Mouse (Mus musculus) CH12F3 (cell line): ENCODE results near the gene Lysmd4.
"Not testable (repeated sequence)": the region's sequence is repeated elsewhere in the genome, so short reads cannot be mapped to it uniquely, and the experiment has no call there.

Experiments
- in situ Hi-C: fragments of 300-500 bp; cut with MboI; formaldehyde crosslinking; loops from 2 replicates; pipeline ENCODE4 v1.14.3; 2020; ENCODE audit warnings: low sequenced_read_pairs

The Lysmd4 gene

DNA sequence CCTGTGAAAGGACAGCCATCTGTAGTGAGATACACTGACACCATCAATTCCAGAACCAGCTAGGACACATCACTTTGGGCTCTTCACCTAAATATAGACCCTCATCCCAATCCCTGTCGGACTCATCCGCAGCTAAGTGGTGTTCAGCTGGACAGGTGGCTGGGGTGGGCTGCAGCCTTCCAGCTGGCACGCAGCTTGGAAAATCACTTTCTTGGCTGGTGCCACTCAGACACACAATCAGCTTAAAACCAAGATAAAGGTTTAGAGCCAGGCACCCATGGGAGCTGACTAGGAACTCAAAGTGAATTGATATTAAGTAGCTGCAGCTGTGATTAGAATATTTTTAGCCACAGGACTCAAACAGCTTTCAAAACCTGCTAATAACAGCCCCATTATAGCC is 7.9 kb downstream of the Lysmd4 start:
- in situ Hi-C loops = no loop called here

DNA sequence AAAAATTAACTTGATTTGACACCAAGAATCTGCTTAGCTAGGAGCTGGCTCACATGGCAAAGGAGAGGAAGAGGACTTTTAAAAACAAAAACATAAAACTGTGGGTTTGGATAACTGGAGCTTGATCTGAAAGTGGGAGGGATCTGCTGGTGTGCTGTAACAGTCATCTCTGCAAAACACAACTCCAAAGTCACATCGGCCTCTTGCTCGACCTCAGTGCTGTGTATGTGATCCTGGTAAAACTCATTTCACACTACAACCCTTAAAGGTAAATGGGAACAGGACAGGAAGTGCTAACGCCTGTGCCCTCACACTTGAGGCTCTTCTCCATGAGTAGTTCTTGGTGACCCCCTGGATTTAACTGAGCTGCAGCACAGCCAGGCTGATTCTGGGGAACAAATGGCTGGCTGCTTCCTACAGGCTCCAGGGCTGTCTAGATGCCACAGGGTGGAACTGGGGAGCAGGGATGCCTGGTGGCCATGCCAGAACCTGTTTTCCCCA is 8.3 kb downstream of the Lysmd4 start:
- in situ Hi-C loops = no loop called here

DNA sequence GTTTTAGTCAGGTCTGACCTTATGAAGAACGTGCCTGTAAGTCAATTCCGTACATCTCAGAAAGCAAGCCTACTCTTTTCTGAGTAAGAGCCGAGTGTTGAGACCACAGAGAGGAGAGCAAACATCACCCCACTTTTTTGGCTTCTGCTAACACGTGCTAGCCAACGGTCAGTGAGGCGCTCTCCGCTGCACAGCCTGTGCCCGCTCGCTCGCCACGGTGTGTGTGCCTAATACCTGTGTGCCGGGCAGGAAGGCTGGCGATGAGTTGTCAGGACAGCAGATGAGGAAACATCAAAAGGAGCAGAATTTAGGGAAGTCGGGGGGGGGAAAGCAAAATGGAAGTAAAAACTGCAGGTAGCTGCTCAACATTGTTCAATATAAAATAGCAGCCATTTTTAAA is 10.2 kb downstream of the Lysmd4 start:
- in situ Hi-C loops = no loop called here

DNA sequence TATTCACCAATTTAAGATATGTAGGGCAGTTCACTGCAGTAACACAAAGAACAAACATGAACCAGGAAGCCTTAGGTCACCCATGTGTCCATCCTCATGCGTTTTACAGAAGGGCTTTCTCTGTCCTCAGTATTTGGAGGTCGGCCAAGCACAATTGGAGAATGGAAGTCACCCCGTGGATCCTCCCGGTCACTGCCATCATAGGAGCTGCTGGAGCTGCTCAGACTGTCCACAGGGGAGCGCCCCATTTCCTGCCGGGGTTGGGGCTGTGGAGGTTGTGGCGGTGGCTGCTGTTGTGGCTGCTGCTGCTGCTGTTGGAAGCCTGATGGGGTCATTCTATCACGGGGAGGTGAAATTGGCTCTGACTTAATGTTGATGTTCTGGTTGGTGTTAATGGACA is 12.5 kb downstream of the Lysmd4 start:
- in situ Hi-C loops = loop anchor here (5.0 kb wide), 1 partner anchor 388 kb away; no protein-coding TSS in a partner anchor

DNA sequence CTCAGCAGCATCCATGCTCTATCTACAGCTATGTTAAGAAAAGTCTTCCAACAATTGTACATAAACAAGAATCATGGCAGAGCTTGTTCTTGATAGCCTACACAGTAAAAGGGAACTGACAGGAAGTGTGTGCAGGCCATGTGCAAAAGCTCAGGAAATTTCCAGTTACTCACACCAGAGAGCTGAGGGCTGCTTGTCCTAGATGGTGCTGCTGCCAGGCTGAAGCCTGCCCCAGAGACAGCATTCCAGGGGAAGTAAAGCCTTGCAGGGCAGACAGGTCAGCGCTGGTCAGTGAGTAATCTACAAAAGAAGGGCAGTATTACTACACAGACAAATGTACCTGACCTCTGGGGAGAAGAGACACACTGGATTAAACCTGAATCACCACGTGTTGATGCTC is 14.0 kb downstream of the Lysmd4 start:
- in situ Hi-C loops = loop anchor here (5.0 kb wide), 1 partner anchor 386 kb away; no protein-coding TSS in a partner anchor

DNA sequence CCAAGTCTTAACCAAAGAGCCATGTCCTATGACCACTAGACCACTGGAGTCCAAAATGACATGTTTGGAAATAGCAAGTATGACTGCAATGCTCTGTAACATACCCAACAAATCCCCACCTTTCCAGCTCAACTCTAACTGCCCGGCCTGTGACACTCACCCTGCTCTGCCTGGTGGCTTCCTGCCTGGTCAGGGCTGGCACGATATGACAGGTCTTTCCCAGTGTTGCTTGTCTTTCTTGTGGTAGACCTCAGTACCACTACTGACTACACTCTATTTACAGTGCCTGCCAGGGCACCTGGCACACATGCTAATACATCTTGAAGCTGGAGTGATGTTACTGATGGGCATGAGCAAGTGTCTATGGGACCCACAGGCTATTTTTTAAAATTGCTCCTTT is 15.4 kb downstream of the Lysmd4 start:
- in situ Hi-C loops = loop anchor here (5.0 kb wide), 1 partner anchor 385 kb away; no protein-coding TSS in a partner anchor

DNA sequence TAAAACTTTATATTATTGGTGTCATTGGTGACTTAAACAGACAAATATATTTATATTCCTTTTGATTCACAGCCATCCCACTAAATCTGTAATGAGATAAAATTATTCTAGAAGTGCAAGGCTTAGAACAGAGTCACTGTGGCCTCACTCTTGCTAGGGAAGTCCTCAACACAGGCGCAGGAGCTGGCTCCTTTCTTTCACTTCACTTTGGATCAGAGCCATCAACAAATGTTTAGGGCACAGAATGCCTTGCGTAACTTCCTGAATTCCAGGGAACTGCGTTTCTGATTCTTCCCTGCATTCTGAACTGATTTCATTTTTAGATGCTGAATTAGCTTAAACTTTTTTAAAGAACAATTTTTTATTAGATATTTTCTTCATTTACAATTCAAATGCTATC is 19.6 kb downstream of the Lysmd4 start:
- in situ Hi-C loops = no loop called here

DNA sequence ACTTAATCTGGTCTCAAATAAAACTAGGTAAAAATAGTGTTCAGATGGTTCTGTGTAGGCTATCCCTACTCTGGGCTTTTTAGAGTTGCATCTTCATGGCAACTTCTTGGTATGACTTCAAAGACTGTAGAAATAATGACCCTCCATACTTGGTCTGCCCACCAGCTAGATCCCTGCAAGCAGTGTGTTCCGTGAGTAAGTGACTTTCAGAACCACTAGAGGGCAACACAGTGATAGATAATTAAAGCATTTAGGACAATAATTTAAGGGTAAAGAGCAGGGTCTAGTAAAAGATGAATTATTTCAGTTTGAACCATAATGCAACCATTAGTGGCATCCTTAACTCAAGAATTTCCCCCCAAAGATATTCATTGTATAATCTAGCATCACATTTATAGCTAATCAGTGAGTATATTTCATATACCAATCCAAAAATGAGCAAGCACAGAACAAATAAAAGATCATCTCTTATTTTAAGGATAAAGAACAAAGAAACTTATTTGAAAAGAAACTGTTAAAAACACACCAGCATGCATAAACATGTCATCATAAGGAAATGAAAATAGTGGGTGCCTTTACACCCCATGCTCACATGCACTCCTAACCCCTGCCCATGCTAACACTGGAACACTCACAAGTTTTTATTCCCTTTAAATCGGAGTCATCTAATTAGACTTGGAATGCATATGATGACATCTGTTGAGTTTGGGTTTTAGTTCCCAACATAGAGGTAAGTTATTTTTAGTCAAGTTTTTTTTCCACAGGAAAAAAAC is 21.0 kb downstream of the Lysmd4 start:
- in situ Hi-C loops = no loop called here

DNA sequence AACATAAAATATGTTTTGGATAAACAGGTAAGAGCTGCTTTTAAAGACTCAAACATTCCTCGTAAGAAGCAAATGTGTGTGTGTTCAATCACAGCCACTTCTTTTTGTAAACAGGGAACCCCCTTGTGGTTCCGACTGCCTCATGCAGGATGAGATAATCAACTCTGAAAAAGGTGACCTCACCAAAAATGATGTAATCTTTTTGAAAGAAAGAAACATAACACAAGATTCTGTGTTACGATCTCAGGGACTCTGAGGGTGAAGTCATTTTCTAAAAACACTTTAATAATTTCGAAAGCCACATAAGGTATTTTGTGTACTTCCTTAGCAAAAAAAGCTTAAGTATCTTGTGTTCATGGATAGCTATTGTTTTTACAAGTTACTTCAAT is 21.5 kb downstream of the Lysmd4 start:
- in situ Hi-C loops = no loop called here

DNA sequence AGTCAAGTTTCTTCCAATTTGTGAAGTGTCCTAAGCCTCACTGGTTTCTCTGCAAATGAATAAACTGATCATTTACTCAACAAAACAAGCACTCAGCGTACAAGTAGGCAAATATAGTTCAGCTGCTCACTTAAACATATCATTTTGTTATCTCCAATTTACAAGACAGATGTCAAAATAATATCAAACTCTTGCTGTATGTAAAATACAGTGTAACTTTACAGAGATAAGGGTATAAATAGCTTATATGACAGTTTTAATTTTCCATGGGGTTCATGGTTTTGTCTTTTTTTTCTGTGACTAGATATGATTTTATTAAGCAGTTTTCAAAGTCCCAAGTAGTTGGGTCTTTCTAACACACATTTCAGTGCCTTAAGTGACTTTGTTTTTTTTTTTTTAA is 22.9 kb downstream of the Lysmd4 start:
- in situ Hi-C loops = no loop called here

DNA sequence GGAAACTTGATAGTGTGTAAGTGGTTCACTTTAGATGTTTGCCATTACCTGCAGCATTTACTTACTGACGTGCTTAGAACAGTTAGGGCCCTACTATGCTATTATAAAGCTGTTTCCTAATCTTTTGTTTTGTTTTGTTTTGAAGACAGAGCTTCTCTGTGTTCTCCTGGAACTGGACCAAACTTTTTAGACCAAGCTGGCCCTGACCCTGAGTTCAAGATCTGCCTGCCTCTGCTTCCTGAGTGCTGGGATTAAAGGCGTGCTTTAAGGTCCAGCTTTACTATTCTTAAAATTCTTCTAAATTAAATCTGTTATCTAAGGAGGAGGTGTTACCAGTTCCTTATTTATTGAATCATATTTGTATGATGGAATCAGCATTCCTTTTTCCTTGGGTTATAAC is 23.7 kb downstream of the Lysmd4 start:
- in situ Hi-C loops = no loop called here

DNA sequence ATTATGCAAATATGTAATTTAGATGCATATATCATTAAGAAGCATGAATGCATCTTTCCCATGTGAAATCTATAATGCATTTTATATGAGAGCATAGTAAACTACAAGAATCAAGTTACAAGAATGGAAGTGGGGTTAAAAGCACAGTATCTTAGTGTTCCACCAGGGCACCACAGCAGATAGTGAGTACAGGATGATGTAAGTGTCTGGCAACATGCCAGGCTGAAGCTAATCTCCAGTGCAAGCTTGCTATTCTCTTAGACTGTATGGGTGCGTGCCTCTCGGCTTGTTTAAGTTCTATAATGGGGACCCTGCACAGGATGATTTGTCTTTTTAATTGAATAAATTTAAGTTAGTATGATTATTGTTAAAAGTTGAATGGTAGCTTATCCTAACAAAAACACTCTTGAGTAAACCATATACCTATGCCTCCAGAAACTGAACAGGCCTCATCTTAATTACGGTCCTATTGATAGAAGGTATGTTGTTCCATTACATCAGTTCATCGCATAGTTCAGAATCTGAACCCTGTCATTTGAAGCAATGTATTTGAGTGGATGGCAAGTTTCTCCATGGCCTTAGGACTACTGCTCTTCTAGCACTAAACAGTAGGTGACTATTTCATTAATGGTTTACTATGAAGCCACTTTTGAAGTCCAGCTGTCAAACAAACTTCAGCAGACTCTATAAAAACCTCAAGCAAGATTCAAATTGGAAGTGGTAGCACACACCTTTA is 37.7 kb downstream of the Lysmd4 start:
- in situ Hi-C loops = no loop called here

DNA sequence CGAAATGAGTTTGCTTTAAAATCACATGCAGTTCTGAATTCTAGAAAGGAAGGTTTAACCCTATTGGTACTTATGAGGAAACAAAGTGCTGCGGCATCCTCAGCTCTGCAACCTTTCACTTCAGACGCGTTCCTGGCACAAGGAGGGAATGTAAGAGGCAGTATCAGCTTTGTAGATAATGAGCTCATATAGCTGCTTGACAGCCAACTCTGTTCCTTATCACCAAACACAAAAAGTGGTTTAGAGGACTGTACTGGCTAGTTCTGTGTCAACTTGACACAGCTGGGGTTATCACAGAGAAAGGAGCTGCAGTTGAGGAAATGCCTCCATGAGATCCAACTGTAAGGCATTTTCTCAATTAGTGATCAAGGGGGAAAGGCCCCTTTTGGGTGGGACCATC is 48.1 kb downstream of the Lysmd4 start:
- in situ Hi-C loops = not testable (repeated sequence)

DNA sequence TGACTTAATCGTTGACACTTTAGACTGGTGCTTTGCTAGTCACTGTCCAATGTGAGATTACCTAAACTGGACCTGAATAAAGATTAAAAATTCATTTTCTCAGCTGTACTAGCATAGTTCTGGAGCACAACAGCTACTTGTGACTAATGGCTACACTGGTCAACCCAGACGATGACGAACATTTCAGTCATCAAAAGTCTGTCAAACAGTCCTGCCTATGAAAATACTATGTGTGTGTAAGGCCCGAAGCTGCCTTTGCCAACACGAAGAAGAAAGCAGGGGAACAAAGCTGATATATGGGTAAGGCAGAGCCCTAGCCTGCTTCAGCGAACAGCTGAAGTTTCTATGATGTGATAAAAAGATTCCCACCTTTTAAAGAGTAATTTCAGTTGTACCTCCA is 61.2 kb downstream of the Lysmd4 start:
- in situ Hi-C loops = no loop called here

DNA sequence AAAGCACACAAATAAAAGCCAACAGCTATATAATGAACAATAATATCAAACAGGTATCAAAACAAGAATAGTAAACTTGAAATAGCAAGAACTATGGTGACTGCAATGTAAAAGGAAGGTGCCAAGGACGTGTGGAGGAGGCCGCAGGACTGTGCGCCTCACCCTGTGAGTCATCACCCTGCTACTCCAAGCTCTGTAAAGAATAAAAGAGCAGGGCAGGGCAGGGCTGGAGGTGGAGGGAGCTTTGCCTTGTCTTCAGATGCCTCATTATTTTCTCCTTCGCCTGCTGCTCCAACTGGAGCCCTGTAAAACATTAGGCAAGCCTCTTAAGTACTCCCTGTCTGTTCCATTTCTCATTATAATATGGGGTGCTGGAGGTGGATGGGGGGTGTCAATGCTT is 65.1 kb downstream of the Lysmd4 start:
- in situ Hi-C loops = no loop called here

DNA sequence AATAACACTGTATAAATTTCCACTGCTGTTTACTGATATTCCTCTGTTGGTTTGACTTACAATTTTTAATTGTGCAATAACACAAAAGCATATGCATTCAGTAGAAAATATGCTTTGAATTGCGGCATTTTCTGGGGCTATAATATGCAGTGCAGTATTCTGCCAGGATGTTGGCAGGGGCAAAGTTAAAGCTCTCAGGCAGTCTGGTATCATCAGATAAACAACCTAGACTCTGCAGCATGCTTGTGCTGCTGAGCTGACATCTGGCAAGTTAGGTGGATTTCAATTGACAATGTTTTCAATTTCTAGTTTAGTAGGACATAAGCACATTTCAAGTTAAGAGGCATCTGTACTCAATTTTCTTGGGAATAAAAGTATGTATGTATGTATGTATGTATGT is 69.0 kb downstream of the Lysmd4 start:
- in situ Hi-C loops = no loop called here

DNA sequence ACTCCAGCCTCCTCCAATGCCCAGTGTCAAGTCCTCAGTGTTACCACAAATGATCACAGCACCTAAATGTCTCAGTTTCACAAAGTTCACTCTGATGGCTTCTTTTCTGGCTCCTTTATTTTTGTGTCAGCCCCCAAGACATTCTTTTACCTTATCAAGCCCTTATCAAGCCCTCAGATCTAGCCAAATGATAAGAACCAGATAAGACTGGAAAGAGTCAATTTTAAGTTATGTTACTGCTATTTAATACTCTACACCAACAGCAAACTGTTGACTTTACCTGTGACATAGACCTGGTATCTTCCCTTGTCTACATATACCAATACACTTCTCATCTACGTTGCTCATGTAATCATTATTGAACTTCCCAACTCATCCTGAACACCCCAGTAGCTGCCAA is 74.1 kb downstream of the Lysmd4 start:
- in situ Hi-C loops = no loop called here

DNA sequence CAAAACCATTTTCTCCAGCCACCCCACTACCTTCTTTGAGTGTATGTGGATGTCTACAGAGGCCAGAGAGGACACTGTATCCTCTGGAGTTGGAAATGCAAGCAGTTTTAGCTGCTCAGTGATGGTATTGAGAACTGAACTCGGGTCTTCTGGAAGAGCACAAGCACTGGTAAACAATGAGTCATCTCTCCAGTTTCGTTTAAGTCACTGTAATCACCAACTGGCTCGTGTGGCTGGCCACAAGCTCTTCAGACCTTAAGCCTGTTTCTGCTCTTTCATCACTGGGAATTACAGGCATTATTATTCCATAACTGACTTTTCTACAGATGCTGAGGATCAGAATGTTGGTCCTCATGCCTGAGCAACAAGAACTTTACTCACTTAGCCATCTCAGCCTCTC is 82.6 kb downstream of the Lysmd4 start:
- in situ Hi-C loops = no loop called here

DNA sequence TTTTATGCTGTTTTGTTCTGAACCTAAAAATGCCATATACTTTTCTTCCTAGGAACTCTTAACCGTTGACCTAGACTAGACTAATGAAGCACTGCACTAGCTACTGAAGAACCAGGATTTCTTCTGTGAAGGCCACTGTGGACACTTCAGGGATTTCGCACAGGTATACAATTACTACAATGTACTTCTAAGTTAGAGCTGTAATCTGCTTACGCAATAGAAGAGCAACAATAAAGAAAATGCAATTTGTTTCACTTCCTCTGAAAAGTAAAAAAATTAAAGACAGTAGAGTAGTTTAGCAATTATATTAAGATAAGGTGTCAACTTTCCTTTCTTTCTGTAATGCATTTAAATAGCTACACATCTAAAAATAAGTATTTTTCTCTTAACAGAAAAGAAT is 84.7 kb downstream of the Lysmd4 start:
- in situ Hi-C loops = no loop called here

DNA sequence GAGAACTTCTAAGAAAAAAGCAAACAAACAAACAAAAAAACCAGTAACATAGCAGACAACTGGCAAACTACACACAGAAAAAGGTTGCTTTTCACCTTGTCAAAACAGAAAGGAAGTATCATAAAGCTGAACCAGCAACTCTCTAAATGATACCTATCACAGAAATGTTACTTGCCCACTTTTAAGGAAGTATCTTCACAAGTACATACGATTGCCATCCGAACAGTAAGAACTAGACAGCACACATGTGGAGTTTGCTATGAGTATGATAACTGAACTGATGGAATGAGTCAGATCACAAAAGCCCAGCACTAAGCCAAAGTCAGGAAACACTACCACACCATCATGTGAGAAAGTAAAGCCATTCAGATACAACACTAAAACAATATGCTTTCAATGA is 85.8 kb downstream of the Lysmd4 start:
- in situ Hi-C loops = no loop called here

DNA sequence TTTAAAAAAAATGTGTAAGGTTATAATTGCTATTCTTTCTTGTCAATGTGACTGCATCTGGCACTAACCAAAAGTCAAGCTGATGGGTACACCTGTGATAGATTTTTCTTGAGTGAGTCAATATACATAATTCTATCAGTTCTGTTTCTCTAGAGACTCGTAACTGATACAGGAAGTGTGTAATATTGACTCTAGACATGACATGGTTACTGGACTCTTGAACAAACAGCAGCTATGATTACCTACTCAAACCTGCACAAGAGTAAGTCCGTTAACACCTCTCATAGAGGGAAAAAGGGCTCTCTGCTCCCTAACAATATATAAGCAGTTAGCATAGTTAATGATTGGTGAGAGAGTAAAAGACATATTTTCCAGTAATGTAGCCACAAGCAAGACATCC is 87.8 kb downstream of the Lysmd4 start:
- in situ Hi-C loops = no loop called here

DNA sequence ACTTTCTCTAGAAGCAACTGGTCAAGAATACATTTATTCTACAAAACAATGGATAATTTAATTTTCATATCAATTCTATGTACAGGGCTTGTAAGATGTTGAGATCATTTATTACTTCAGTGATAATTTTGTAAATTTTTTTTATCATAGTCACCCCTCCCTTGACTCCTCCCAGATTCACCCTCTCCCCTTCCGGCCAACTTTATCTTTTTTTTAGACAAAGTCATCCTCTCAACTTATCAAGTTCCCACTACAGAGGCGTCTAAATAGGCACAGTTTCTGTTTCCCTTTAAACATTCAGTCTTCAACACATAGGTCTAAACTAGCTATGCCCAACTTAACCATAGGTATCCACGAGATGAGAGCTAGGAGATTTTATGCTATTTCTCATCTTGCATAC is 90.9 kb downstream of the Lysmd4 start:
- in situ Hi-C loops = no loop called here
